Mouse (Mus musculus) MEL (cell line): ENCODE measurements around the gene Ispd.

Experiments
- CTCF ChIP-seq, 3 experiments: IDR thresholded peaks in 2 of 3; conservative IDR thresholded peaks in 1 of 3; 2 replicates each; pipeline ENCODE4 v1.5.1; 2011 to 2012; ENCODE audit warnings: low read length in 3 of 3, low read depth in 2 of 3, mild to moderate bottlenecking in 2 of 3, improper control_type of control experiment in 1 of 3, inconsistent platforms in 1 of 3, mixed read lengths in 1 of 3, moderate library complexity in 1 of 3; ENCODE audit not compliant: control insufficient read depth in 1 of 3, insufficient read depth in 1 of 3, poor library complexity in 1 of 3, severe bottlenecking in 1 of 3
- E2F4 ChIP-seq: IDR thresholded peaks from 2 replicates; pipeline ENCODE4 v1.6.1; 2011; ENCODE audit warnings: low read depth, low read length, improper control_type of control experiment, borderline replicate concordance
- ETS1 ChIP-seq: IDR thresholded peaks from 2 replicates; pipeline ENCODE4 v1.6.1; 2012; ENCODE audit warnings: low read depth, mild to moderate bottlenecking, inconsistent platforms, low read length, improper control_type of control experiment, moderate library complexity
- GABPA ChIP-seq: IDR thresholded peaks from 2 replicates; pipeline ENCODE4 v1.6.1; 2012; ENCODE audit warnings: low read depth, mild to moderate bottlenecking, inconsistent platforms, low read length, improper control_type of control experiment, moderate library complexity
- HCFC1 ChIP-seq: IDR thresholded peaks from 2 replicates; pipeline ENCODE4 v1.6.1; 2012; ENCODE audit warnings: low read depth, mild to moderate bottlenecking, inconsistent platforms, low read length, improper control_type of control experiment, moderate library complexity
- MAX ChIP-seq: IDR thresholded peaks from 2 replicates; pipeline ENCODE4 v1.6.1; 2011; ENCODE audit warnings: low read length, improper control_type of control experiment
- MXI1 ChIP-seq: IDR thresholded peaks from 2 replicates; pipeline ENCODE4 v1.6.1; 2011; ENCODE audit warnings: mild to moderate bottlenecking, low read depth, low read length, improper control_type of control experiment
- MYC ChIP-seq: IDR thresholded peaks from 2 replicates; pipeline ENCODE4 v1.6.1; 2011; ENCODE audit warnings: low read depth, mild to moderate bottlenecking, low read length, improper control_type of control experiment, moderate library complexity
- NRF1 ChIP-seq: IDR thresholded peaks from 2 replicates; pipeline ENCODE4 v1.6.1; 2014; ENCODE audit warnings: low read depth, mild to moderate bottlenecking, inconsistent platforms, low read length, improper control_type of control experiment, moderate library complexity; ENCODE audit not compliant: poor library complexity, insufficient read depth, severe bottlenecking
- POLR2A ChIP-seq, 2 experiments: IDR thresholded peaks; 2 replicates each; pipeline ENCODE4 v1.6.1; 2011 to 2012; ENCODE audit warnings: low read length in 2 of 2, mild to moderate bottlenecking in 2 of 2, control low read depth in 1 of 2, improper control_type of control experiment in 1 of 2, low read depth in 1 of 2, moderate library complexity in 1 of 2; ENCODE audit not compliant: control insufficient read depth in 1 of 2, insufficient read depth in 1 of 2, poor library complexity in 1 of 2
- RAD21 ChIP-seq: IDR thresholded peaks from 2 replicates; pipeline ENCODE4 v1.6.1; 2011; ENCODE audit warnings: mild to moderate bottlenecking, low read depth, low read length, improper control_type of control experiment
- RCOR1 ChIP-seq: IDR thresholded peaks from 2 replicates; pipeline ENCODE4 v1.6.1; 2012; ENCODE audit warnings: low read depth, mild to moderate bottlenecking, inconsistent platforms, low read length, improper control_type of control experiment
- USF2 ChIP-seq, 2 experiments: IDR thresholded peaks; 2 replicates each; pipeline ENCODE4 v1.6.1; 2011 to 2012; ENCODE audit warnings: improper control_type of control experiment in 2 of 2, low read length in 2 of 2, borderline replicate concordance in 1 of 2, inconsistent platforms in 1 of 2, low read depth in 1 of 2, mild to moderate bottlenecking in 1 of 2; ENCODE audit not compliant: insufficient read depth in 1 of 2

DNA sequence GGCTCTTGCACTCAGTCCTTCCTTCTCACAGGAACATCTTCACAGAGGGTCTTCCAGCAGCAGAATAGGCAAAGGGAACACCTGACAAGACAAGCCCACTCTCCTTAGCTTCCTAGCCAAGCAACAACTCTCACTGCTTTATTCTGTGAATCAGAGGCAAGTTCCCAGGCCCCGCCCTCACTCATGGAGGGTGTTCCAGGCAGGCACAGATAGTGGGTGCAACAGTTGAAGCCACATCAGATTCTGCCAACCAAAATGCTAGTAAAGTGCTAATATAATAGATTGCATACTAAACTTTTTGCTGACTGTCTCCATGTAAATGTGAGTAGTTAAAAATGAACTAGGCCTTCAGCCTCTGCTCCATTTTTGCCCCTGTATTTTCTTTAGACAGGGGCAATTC is 173.4 kb downstream of the Ispd start:
- no peak for TF ChIP-seq USF2 (IDR thresholded peaks at IDR 0.05; ENCODE audit: borderline replicate concordance in 1 of 2, insufficient read depth in 1 of 2, low read depth in 1 of 2, low read length in 2 of 2)
- no peak for TF ChIP-seq MXI1
- TF ChIP-seq HCFC1 = no peak
- no peak for TF ChIP-seq CTCF (IDR thresholded peaks at IDR 0.05 in 2 of 3, conservative IDR thresholded peaks at IDR 0.05 in 1 of 3; ENCODE audit: control insufficient read depth in 1 of 3, insufficient read depth in 1 of 3, low read depth in 2 of 3, low read length in 3 of 3, poor library complexity in 1 of 3, severe bottlenecking in 1 of 3)
- TF ChIP-seq POLR2A (IDR thresholded peaks at IDR 0.05; ENCODE audit: control insufficient read depth in 1 of 2, insufficient read depth in 1 of 2, low read depth in 1 of 2, low read length in 2 of 2, poor library complexity in 1 of 2) = no peak
- TF ChIP-seq GABPA = no peak
- no peak for TF ChIP-seq ETS1
- no peak for TF ChIP-seq MYC
- TF ChIP-seq MAX = no peak
- no peak; the same call in 1 of the 2 replicates for TF ChIP-seq RCOR1
- TF ChIP-seq NRF1 = no peak
- TF ChIP-seq E2F4 = no peak
- no peak for TF ChIP-seq RAD21
